Mouse (Mus musculus) kidney, embryonic 16.5 days (tissue): ENCODE measurements at regions not wholly inside any gene's neighbourhood (a gene's known extent, or its start where the extent isn't known, plus 50 kb on each side); places are given as distances from the start of the nearest gene placed in this dataset.

Experiments
- ATAC-seq: fragments of 200-750 bp; cut with Nextera tagmentation; 2 replicates; pipeline ENCODE4 v1.8.0; 2017; ENCODE audit warnings: moderate TSS enrichment; ENCODE audit not compliant: low FRiP score, low TSS enrichment
- H3K27ac ChIP-seq: fragments of 300-500 bp; sonication (generic); 2 replicates; pipeline ENCODE4 v1.5.1; 2014; ENCODE audit warnings: low read length
- H3K27me3 ChIP-seq: fragments of 300-500 bp; sonication (generic); 2 replicates; pipeline ENCODE4 v1.6.1; 2014; ENCODE audit warnings: low read length, control low read depth, mixed read lengths; ENCODE audit not compliant: insufficient read depth
- H3K36me3 ChIP-seq: fragments of 300-500 bp; sonication (generic); 2 replicates; pipeline ENCODE4 v1.6.1; 2014; ENCODE audit warnings: low read length, control low read depth, mixed read lengths; ENCODE audit not compliant: insufficient read depth
- H3K4me1 ChIP-seq: fragments of 300-500 bp; sonication (generic); 2 replicates; pipeline ENCODE4 v1.6.1; 2014; ENCODE audit warnings: low read length, control low read depth, mixed read lengths; ENCODE audit not compliant: insufficient read depth
- H3K4me2 ChIP-seq: fragments of 300-500 bp; sonication (generic); replicated peaks from 2 replicates; pipeline ENCODE4 v1.6.1; 2014; ENCODE audit warnings: low read depth, low read length
- H3K4me3 ChIP-seq: fragments of 300-500 bp; sonication (generic); 2 replicates; pipeline ENCODE4 v1.5.1; 2014; ENCODE audit warnings: mild to moderate bottlenecking, low read length
- H3K9ac ChIP-seq: fragments of 300-500 bp; sonication (generic); replicated peaks from 2 replicates; pipeline ENCODE4 v1.6.1; 2014; ENCODE audit warnings: low read length
- H3K9me3 ChIP-seq: fragments of 300-500 bp; sonication (generic); 2 replicates; pipeline ENCODE4 v1.6.1; 2016; ENCODE audit warnings: low read length, control low read depth
- WGBS: fragments of 180-500 bp; shearing (Covaris S2); extraction: QIAGEN DNeasy Blood & Tissue Kit; methylation state at CpG from one replicate; pipeline ENCODE4 v1.1.7; 2014; 5-methylcytosine and 5-hydroxymethylcytosine counted together

DNA sequence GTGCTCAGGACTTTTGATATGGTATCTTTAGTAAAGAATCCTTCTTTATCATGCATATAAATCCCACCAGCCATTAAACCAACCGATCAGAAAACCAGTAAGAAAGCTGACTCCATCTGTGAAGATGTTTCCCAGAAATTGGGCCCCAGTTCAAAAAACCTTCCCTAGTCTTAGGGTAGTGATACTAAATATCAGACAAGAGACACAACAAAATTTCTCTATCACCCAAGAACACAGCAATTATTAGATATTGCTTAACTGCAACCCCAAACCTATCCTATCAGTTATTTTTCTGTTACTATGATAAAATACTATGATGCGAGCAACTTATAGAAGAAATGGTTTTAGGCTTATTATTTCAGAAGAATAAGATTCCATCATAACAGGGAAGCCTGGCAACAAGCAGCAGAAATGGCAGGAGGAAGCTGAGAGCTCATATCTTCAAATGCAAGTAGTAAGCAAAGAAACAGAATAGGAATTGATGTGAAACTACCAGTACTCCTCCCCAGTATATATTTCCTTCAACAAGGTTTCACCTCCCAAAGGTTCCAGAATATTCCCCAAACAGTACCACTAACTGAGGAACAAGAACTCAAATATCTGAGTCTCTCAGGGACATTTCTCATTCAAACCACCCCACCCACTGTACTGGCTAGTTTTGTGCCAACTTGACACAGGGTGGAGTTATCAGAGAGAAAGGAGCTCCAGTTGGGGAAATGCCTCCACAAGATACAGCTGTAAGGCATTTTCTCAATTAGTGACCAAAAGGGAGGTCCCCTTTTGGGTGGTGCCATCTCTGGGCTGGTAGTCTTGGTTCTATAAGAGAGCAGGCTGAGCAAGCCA lies 234.1 kb downstream of the Tex13c3 start:
- H3K9ac ChIP-seq, result no peak overlapping the region
- no peak for ATAC-seq

DNA sequence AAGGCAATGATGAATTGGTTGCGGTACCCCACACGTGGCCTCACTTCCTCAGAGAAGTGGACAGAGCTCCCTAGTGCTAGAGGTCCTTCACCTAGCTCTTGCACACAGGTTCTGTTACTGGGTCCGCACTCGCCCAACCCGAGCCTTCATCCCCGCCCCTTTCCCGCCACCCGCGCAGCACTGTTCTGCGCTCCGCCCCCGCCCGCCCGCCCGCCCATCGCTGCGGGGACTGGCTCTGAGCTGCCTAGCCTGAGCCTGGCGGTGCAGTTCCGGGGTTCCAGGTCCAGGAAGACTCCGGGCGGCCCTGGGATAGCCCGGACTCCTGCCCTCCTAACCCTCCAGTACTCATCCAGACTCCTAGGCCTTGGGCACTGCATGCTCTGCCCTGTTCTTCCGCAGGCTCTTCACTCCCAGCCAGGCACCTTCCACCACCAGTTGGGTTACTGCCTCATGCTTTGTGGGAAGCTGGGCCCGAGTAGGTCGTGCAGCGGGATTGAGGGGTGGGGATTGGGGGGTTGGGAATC lies 243.3 kb downstream of the Tex13c3 start:
- peak overlapping the region; percentile 69 for H3K9ac ChIP-seq
- H3K27me3 ChIP-seq, result no peaks in the 10 kb centered on the region
- H3K4me1 ChIP-seq, result no peaks in the 10 kb centered on the region
- peak overlapping the region; percentile 54 for H3K4me3 ChIP-seq
- no peak overlapping the region for H3K27ac ChIP-seq
- H3K4me2 ChIP-seq, result peak overlapping the region; percentile 74
- ATAC-seq, result peak; percentile 98
- H3K9me3 ChIP-seq, result no peaks in the 10 kb centered on the region
- no peaks in the 10 kb centered on the region for H3K36me3 ChIP-seq
- WGBS, result 15% methylated on average over 22 of the region's 26 CpGs

More for the DNA sequence above, 234.1 kb downstream of the Tex13c3 start:
- Histone ChIP-seq H3K4me3 (no peak overlapping the region), H3K27ac (no peak overlapping the region), H3K36me3 (no peaks in the 10 kb centered on the region), H3K27me3 (no peaks in the 10 kb centered on the region), H3K4me1 (no peaks in the 10 kb centered on the region), H3K9me3 (no peaks in the 10 kb centered on the region), H3K4me2 (no peak overlapping the region)
- 87% methylated on average over 2 of the region's 2 CpGs for WGBS

DNA sequence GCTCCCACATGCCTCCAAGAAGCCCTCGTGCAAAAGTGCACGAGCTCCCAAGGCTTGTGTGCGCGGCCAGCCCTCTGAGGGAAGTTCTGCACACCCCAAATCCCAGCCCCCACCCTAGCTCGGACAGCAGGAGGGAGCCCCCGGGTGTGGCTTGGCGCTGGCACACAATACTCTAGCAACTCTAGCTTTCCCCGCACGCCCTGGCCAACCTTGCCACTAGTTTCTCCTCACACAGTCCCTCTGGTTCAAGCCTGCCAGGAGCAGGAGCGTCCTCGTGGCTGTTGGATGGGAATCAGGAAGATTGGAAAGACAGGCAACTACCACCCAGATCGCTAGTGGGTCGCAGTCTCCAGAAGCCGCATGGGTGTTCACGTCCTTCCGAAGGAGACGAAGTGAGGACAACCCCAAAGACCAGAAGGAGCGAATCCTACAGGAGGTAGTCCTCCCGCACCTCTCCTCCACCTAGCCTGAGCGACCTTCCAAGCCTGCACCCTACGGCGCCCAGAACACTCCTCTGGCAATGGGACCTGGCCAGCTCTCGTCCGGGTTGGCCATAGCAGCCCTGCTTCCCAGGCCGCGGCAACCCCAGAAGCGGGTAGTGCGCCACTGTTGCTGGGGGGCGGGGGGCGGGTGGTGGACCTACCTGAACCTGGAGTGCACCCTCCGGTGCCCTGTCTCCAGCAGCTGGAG lies 243.9 kb downstream of the Tex13c3 start:
- no peaks in the 10 kb centered on the region for H3K27me3 ChIP-seq
- H3K27ac ChIP-seq, result no peak overlapping the region
- H3K9ac ChIP-seq, result peak overlapping the region; percentile 69
- no peaks in the 10 kb centered on the region for H3K4me1 ChIP-seq
- H3K9me3 ChIP-seq, result no peaks in the 10 kb centered on the region
- peak overlapping the region; percentile 54 for H3K4me3 ChIP-seq
- WGBS, result 18% methylated on average over 30 of the region's 31 CpGs
- peak overlapping the region; percentile 74 for H3K4me2 ChIP-seq
- H3K36me3 ChIP-seq, result no peaks in the 10 kb centered on the region
- peak; percentile 85 for ATAC-seq

DNA sequence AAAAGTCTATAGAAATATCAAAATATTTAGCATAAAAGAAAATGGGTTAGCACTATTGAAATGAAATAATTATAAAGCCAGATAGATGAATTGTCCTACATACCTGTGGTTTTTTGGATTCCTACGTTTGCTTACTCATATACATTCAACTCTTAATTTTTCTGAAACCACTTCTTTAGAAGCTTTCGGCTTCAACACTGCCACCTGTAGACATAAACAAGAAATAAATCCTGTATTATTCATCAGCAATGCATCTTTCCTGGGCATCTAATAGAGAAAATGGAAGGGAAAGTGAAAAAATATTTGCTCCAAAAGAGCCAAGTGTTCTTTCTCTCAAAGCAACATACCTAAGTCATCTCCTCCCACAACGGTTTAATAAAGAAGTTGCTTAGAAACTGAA lies 245.7 kb downstream of the Tex13c3 start:
- Histone ChIP-seq H3K4me2 (no peak overlapping the region), H3K4me3 (no peak overlapping the region), H3K4me1 (no peaks in the 10 kb centered on the region), H3K36me3 (no peaks in the 10 kb centered on the region), H3K9me3 (no peaks in the 10 kb centered on the region), H3K27me3 (no peaks in the 10 kb centered on the region), H3K9ac (no peak overlapping the region), H3K27ac (no peak overlapping the region)
- 67% methylated on average over 3 of the region's 3 CpGs for WGBS
- no peak for ATAC-seq

DNA sequence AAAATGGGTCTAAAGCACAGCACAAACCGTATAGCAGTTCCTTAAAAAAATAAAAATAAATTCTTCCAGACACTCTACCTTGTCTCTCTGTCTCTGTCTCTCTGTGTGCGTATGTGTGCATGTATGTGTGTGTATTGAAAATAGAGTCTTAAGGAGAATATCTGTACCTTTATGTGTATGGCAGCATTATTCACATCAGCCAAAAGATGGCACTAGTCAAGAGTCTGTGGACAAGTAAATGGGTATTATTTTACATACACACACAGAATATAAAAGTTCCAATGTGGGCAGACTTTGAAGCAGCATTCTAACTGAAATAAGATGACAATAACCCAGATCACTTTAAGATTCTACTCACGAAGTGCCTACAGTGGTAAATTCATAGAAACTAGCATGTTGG lies 249.3 kb downstream of the Tex13c3 start:
- no peaks in the 10 kb centered on the region for H3K36me3 ChIP-seq
- no peak overlapping the region for H3K4me3 ChIP-seq
- no peak overlapping the region for H3K27ac ChIP-seq
- WGBS, result 86% methylated on average over 3 of the region's 3 CpGs
- no peak for ATAC-seq
- H3K9ac ChIP-seq, result no peak overlapping the region
- no peaks in the 10 kb centered on the region for H3K27me3 ChIP-seq
- no peaks in the 10 kb centered on the region for H3K4me1 ChIP-seq
- H3K4me2 ChIP-seq, result no peak overlapping the region
- H3K9me3 ChIP-seq, result 0 out of 2 replicates have a peak, but pooled peaks cover under 1% of the 10 kb centered on the region

DNA sequence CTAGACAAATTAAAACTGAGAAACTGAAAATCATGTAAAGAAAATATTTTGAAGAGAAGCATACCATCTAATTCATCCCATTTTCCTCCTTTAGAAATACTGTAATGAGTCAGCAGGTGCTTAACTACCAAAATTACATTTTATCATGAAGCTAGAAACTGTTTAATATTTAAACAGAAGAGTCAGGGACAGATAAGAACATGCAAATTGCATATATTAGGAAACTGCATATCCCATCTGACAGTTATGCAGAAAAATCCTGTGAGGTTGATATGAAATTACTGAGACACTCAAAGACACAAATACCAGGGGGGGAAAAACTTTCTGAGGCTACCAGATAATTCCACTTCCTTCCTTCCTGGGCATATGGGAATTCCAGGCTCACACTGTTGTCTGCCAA lies 257.8 kb downstream of the Tex13c3 start:
- Histone ChIP-seq H3K9ac (no peak overlapping the region), H3K27ac (no peak overlapping the region), H3K4me2 (no peak overlapping the region), H3K27me3 (no peaks in the 10 kb centered on the region), H3K4me3 (no peak overlapping the region), H3K36me3 (no peaks in the 10 kb centered on the region), H3K4me1 (no peaks in the 10 kb centered on the region), H3K9me3 (0 out of 2 replicates have a peak, but pooled peaks cover 4% of the 10 kb centered on the region)
- ATAC-seq, result no peak

DNA sequence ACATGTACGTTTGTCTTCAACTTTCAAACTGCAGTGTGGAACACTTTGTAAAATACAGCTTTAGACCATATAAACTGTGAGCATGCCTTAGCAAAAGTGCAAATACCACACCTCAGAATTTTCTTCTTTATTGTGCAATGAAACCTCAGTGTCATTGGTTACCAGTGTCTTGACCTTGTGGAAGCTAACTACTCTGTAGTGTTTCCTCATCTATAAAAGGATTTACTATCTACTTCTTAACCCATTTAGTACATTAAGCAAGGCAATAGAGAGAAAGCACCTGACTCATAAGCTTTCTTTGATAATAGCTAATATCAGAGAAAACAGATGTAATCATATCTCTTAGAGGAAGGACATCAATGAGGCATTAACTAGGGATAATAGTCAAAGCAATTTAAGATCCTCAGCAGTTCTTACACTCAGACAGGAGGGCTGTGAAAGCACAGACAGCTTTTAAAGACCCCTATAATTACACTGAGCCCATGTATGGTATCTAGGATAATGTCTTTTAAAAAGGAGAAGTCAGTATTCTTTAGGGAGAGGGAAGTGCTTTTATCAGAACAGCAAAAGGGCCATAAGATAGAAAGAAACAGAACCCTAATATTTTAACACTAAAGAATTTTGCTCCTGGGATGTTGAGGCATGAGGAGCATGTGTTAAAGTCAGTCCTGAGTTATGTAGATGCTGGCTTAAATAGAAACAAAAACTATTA lies 260.2 kb downstream of the Tex13c3 start:
- Histone ChIP-seq H3K27ac (no peak overlapping the region), H3K36me3 (no peaks in the 10 kb centered on the region), H3K4me3 (no peak overlapping the region), H3K9me3 (no peaks in the 10 kb centered on the region), H3K4me2 (no peak overlapping the region), H3K4me1 (no peaks in the 10 kb centered on the region), H3K27me3 (no peaks in the 10 kb centered on the region), H3K9ac (no peak overlapping the region)
- no peak for ATAC-seq
- 84% methylated on average over 1 of the region's 1 CpGs for WGBS

DNA sequence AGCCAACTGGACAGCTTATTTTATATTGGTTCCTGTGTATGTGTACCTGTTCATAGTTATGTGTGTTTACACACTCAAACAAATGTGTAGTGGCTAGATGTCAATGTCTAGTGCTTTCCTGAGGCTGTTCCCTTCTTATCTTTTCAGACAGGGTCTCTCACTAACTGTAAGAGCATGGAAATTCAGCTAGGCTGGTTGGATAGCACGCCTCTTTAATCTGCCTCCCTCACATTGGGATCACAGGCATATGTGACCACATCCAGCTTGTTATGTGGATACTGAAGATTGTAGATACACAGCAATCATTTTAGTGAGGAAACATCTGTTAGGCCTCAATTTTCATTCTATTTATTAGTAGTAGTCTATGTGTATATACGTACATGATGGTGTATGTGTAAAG lies 261.4 kb downstream of the Tex13c3 start:
- Histone ChIP-seq H3K27ac (no peak overlapping the region), H3K36me3 (no peaks in the 10 kb centered on the region), H3K9me3 (no peaks in the 10 kb centered on the region), H3K27me3 (no peaks in the 10 kb centered on the region), H3K9ac (no peak overlapping the region), H3K4me3 (no peak overlapping the region), H3K4me1 (no peaks in the 10 kb centered on the region), H3K4me2 (no peak overlapping the region)
- ATAC-seq, result no peak
- WGBS, result 86% methylated on average over 2 of the region's 2 CpGs

DNA sequence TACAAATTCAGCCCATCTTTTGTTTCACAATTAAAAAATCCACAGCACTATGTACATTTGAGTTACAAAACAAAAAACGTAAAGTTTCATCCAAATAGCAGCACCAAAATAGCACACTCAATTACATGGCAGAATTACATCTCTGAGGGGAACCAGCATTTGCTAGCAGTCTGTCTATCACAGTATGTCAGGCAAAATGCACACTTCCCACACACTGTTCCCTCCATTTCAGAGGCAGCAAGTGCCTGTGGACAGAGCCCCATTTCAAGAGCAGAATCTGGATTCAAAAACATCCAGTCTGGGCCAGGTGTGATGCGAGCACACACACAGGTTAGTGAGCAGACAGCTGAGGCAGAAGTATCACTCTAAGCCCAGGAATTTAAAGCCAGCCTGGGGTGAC lies 261.8 kb downstream of the Tex13c3 start:
- ATAC-seq, result no peak
- H3K36me3 ChIP-seq, result no peaks in the 10 kb centered on the region
- no peaks in the 10 kb centered on the region for H3K4me1 ChIP-seq
- H3K4me2 ChIP-seq, result no peak overlapping the region
- WGBS, result 91% methylated on average over 2 of the region's 2 CpGs
- H3K27me3 ChIP-seq, result no peaks in the 10 kb centered on the region
- no peak overlapping the region for H3K27ac ChIP-seq
- H3K9me3 ChIP-seq, result no peaks in the 10 kb centered on the region
- no peak overlapping the region for H3K4me3 ChIP-seq
- H3K9ac ChIP-seq, result no peak overlapping the region
